Mouse (Mus musculus) liver, adult 2 months (tissue): ENCODE measurements around the gene Frmd4a. TPM values are rescaled to one million over a fixed set of nuclear protein-coding genes. Genes with fewer than 3 reads are reported as not detected.

Experiments
- DNase-seq: peaks from one replicate; pipeline ENCODE4 v3.0.0-alpha.2; 2011; ENCODE audit warnings: low read depth, low spot score; ENCODE audit errors: extremely low read depth
- H3K27ac ChIP-seq: fragments of 200-500 bp; replicated peaks from 2 replicates; pipeline ENCODE4 v1.5.1; 2012; ENCODE audit warnings: low read depth, mild to moderate bottlenecking, control low read depth, inconsistent platforms, low read length; ENCODE audit not compliant: insufficient read depth
- H3K27me3 ChIP-seq: fragments of 200-500 bp; 2 replicates; pipeline ENCODE4 v1.6.1; 2012; ENCODE audit warnings: mild to moderate bottlenecking, moderate library complexity, low read length, inconsistent platforms; ENCODE audit not compliant: control insufficient read depth, insufficient read depth
- H3K36me3 ChIP-seq: fragments of 200-500 bp; 2 replicates; pipeline ENCODE4 v1.6.1; 2012; ENCODE audit warnings: low read length, inconsistent platforms; ENCODE audit not compliant: control insufficient read depth, insufficient read depth
- H3K4me1 ChIP-seq: fragments of 200-500 bp; 2 replicates; pipeline ENCODE4 v1.6.1; 2011; ENCODE audit warnings: low read length; ENCODE audit not compliant: control insufficient read depth, insufficient read depth
- H3K4me3 ChIP-seq: fragments of 200-500 bp; 2 replicates; pipeline ENCODE4 v1.5.1; 2011; ENCODE audit warnings: low read depth, mild to moderate bottlenecking, control low read depth, low read length, moderate library complexity; ENCODE audit not compliant: insufficient read depth
- H3K79me2 ChIP-seq: fragments of 200-500 bp; 2 replicates; pipeline ENCODE4 v1.6.1; 2012; ENCODE audit warnings: inconsistent platforms, mild to moderate bottlenecking, low read length, moderate library complexity; ENCODE audit not compliant: control insufficient read depth, insufficient read depth
- H3K9ac ChIP-seq: fragments of 200-500 bp; 2 replicates; pipeline ENCODE4 v1.6.1; 2012; ENCODE audit warnings: low read depth, mild to moderate bottlenecking, control low read depth, inconsistent platforms, low read length
- CTCF ChIP-seq: fragments of 200-500 bp; IDR thresholded peaks from 2 replicates; pipeline ENCODE4 v1.5.1; 2011; ENCODE audit warnings: low read depth, low read length, control low read depth
- POLR2A ChIP-seq: fragments of 200-500 bp; IDR thresholded peaks from 2 replicates; pipeline ENCODE4 v1.6.1; 2011; ENCODE audit warnings: low read length, control low read depth; ENCODE audit not compliant: insufficient read depth; ENCODE audit errors: extremely low read depth
- WGBS: fragments of 180-500 bp; shearing (Covaris S2); methylation state at CpG from one replicate; pipeline ENCODE4 v1.1.7; 2018; 5-methylcytosine and 5-hydroxymethylcytosine counted together
- polyA plus RNA-seq: library from polyadenylated mRNA; depleted of rRNA; stranded (reverse); fragments of >200 nt; gene quantifications from 2 replicates; pipeline ENCODE4 v1.2.3, GENCODE M21; 2012
- total RNA-seq: library from RNA; depleted of rRNA; stranded (reverse); fragments of >200 nt; gene quantifications from 2 replicates; pipeline ENCODE4 v1.2.3, GENCODE M21; 2014

Gene Frmd4a
- total and polyA plus RNA-seq, 2 experiments = 2.1 to 3.1 TPM

DNA sequence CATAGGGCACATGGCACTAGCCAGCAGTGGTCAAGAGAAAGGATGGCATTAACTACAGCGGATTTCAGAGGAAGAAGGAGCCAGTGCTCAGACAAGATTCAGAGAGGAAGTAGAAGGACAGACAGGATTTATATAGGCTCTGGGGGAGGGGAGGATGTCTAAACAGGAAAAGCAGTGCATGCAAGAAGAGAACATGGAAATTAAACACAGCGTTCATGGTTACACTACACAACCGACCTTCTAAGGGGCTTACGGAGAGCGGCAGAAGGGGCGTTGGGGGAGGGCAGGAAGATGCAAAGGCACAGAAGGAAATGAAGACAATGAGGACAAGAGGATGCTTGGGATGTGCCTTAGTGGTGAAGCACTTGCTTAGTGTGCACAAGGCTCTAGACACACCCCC is 328.7 kb downstream of the Frmd4a start:
- Histone ChIP-seq H3K27me3 (no peaks in the 10 kb centered on the region), H3K4me3 (no peak overlapping the region), H3K36me3 (no peaks in the 10 kb centered on the region), H3K9ac (no peak overlapping the region), H3K4me1 (no peaks in the 10 kb centered on the region), H3K79me2 (no peaks in the 10 kb centered on the region), H3K27ac (no peak overlapping the region)
- 67% methylated on average over 6 of the region's 6 CpGs for WGBS
- no peak for TF ChIP-seq POLR2A
- no peak for TF ChIP-seq CTCF
- DNase-seq = no peak

DNA sequence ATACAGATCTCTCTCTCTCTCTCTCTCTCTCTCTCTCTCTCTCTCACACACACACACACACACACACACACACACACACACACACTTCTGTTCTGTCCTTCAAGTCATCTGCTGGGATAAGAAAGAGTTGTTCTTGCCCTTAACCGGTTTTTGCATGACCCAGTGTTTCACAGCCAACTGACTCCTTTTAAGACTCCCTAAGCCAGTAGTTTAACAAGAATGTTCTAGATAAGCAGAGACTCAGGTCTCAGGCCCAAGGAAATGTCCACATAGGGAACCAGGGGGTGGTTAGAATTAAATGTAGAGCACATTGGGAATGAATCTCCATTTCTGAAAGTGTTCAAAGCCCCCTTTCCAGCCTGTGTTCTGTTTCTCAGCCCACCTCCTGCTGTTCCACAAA is 329.4 kb downstream of the Frmd4a start:
- no peaks in the 10 kb centered on the region for H3K36me3 ChIP-seq
- no peak overlapping the region for H3K9ac ChIP-seq
- H3K27me3 ChIP-seq = no peaks in the 10 kb centered on the region
- no peak overlapping the region for H3K27ac ChIP-seq
- no peaks in the 10 kb centered on the region for H3K79me2 ChIP-seq
- DNase-seq = no peak
- H3K4me3 ChIP-seq = no peak overlapping the region
- 74% methylated on average over 1 of the region's 1 CpGs for WGBS
- TF ChIP-seq CTCF (no peak), POLR2A (no peak)
- no peaks in the 10 kb centered on the region for H3K4me1 ChIP-seq

DNA sequence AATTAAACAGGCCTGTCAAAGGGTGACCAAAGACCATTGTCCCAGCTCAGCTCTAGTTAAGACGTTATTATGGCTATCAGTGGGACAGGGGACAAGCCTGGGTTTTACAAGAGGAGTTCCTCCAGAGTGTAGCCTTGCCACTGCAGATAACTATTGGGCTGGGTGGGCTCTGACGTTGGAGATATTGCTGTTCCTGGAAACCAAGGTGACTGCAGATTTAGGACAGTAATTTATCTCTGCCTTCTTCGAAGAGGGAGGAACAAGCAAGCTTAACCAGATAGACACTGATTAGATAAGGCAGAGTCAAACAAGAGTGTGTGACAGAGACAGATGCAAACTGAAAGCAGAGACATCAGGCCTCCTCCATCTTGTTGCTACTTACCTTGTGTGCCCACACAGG is 330.3 kb downstream of the Frmd4a start:
- no peak overlapping the region for H3K4me3 ChIP-seq
- 23% methylated on average over 3 of the region's 3 CpGs for WGBS
- H3K27ac ChIP-seq = no peak overlapping the region
- no peaks in the 10 kb centered on the region for H3K79me2 ChIP-seq
- no peaks in the 10 kb centered on the region for H3K4me1 ChIP-seq
- TF ChIP-seq POLR2A (no peak), CTCF (no peak)
- no peak overlapping the region for H3K9ac ChIP-seq
- DNase-seq = no peak
- H3K36me3 ChIP-seq = no peaks in the 10 kb centered on the region
- H3K27me3 ChIP-seq = no peaks in the 10 kb centered on the region

DNA sequence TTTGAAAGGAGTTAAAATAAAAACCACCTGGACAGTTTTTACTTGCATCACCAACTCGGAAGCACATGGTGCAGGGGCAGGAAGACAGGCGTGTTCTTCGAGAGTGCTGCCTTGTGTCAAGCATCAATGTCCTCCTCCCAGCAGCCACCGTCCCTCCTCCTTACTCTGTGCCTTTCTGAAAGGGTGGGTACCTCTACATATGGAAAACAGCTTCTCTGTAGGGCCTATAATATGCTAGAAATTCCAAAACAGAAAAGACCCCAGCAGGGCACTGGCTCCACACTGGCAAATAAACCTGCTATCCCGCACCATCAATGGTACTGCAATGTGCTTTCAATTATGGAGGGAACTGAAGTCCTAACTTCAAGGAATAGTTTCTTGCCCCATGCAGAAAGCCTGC is 331.0 kb downstream of the Frmd4a start:
- 89% methylated on average over 5 of the region's 5 CpGs for WGBS
- Histone ChIP-seq H3K79me2 (no peaks in the 10 kb centered on the region), H3K36me3 (no peaks in the 10 kb centered on the region)

DNA sequence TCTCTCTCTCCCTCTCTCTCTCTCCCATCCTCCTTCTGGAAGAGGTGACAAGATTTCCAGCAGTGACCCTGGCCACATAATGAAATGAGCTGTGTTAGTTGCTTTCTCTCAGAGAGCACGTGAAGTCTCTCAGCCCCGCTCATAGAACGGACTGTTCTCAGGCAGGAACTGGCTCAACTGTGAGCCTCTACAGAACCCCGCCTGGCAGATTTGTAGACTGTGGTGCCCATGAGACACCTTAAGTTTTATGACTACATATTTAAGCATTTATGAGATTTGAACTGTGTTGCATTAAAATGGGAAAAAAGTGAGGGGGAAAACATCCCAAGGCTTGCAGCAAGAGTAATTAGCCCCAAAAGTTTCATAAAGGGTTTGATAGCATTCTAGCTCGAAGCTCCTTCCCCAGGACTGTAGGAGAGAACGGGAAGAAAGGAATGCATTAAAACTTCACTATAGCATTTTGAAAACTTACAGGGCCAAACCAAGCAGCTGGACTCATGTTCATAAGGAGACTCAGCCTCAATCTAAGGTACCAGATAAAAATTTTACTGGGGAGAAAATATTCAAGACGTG is 339.4 kb downstream of the Frmd4a start:
- no peak overlapping the region for H3K4me3 ChIP-seq

More for the DNA sequence above, 331.0 kb downstream of the Frmd4a start:
- Histone ChIP-seq H3K27me3 (no peaks in the 10 kb centered on the region), H3K4me3 (no peak overlapping the region), H3K9ac (no peak overlapping the region), H3K4me1 (no peaks in the 10 kb centered on the region), H3K27ac (no peak overlapping the region)
- no peak for DNase-seq
- TF ChIP-seq POLR2A (no peak), CTCF (no peak)

DNA sequence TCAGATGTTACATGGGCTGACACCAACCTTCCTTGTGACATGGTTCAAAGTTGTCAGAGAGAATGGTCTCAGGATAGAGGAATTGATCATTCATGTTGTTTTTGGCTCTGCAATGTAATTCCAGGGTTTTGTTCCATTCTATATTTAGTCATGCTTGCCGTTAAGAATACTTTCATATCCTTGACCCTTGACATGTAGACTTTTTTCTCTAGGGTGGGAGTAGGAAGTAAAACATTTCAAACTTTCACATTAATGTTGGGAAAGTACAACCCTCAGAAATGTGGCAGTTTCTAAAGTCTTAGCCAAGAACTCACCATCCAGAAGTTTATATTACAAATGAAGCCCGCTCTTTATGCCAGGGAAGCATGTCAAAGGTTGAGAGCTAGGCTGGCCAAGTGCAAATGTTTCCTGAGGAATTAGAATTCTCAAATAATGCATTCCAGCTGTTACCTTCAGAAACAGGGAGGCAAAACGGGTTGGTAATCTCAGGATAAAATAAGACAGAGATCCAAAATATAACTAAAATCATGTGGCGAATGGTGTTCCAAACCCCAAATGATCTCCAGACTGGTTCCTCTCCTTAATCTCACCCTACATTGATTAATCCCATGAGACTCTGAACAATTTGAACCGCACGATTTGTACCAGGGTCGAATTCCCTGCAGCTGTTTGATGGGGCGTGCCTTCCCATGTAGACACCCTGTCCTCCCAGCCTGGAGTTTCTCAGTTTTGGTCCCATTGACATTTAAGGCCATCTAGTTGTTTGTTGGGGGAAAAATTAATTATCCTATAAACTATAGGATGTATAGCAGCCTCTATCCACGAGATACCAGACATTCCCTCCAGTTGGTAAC is 344.7 kb downstream of the Frmd4a start:
- WGBS = 82% methylated on average over 9 of the region's 9 CpGs
- H3K4me1 ChIP-seq = no peaks in the 10 kb centered on the region
- H3K4me3 ChIP-seq = no peak overlapping the region
- TF ChIP-seq POLR2A (no peak), CTCF (no peak)
- no peaks in the 10 kb centered on the region for H3K36me3 ChIP-seq
- H3K27me3 ChIP-seq = no peaks in the 10 kb centered on the region; the same call in 1 of the 2 replicates
- H3K79me2 ChIP-seq = no peaks in the 10 kb centered on the region
- no peak overlapping the region for H3K9ac ChIP-seq
- H3K27ac ChIP-seq = no peak overlapping the region
- DNase-seq = no peak

More for the DNA sequence above, 339.4 kb downstream of the Frmd4a start:
- Histone ChIP-seq H3K27ac (no peak overlapping the region), H3K27me3 (no peaks in the 10 kb centered on the region), H3K79me2 (no peaks in the 10 kb centered on the region), H3K36me3 (no peaks in the 10 kb centered on the region), H3K4me1 (no peaks in the 10 kb centered on the region), H3K9ac (no peak overlapping the region)
- no peak for DNase-seq
- TF ChIP-seq CTCF (no peak), POLR2A (no peak)
- WGBS = 94% methylated on average over 7 of the region's 7 CpGs
